Mouse (Mus musculus) heart, adult 2 months (tissue): ENCODE measurements around the gene Rap1gap.

Source experiments
- CTCF ChIP-seq: fragments of 200-600 bp; IDR thresholded peaks from 2 replicates; pipeline ENCODE4 v1.8.1; 2022; ENCODE audit warnings: antibody characterized with exemption, mild to moderate bottlenecking, moderate library complexity
- EP300 ChIP-seq: fragments of 200-500 bp; IDR thresholded peaks from 2 replicates; pipeline ENCODE4 v1.6.1; 2011; ENCODE audit warnings: low read depth, low read length, control low read depth; ENCODE audit not compliant: insufficient read depth
- POLR2A ChIP-seq: fragments of 200-500 bp; IDR thresholded peaks from 2 replicates; pipeline ENCODE4 v1.6.1; 2011; ENCODE audit warnings: mild to moderate bottlenecking, low read depth, low read length, control low read depth; ENCODE audit not compliant: insufficient read depth

GRCm38 (mm10) chr4:137666283-137666957 is 1.9 kb downstream of the Rap1gap start:
- no peak for TF ChIP-seq POLR2A
- no peak for TF ChIP-seq EP300
- no peak for TF ChIP-seq CTCF
